Mouse (Mus musculus) forebrain, embryonic 12.5 days (tissue): ENCODE results near the gene Card19. TPM values are rescaled to one million over a fixed set of nuclear protein-coding genes. Genes with fewer than 3 reads are reported as not detected.

Experiments used
- ATAC-seq: fragments of 200-750 bp; cut with Nextera tagmentation; 2 replicates; pipeline ENCODE4 v1.8.0; 2017; ENCODE audit warnings: moderate TSS enrichment; ENCODE audit not compliant: low FRiP score
- H3K27ac ChIP-seq: fragments of 300-500 bp; sonication (generic); 2 replicates; pipeline ENCODE4 v1.5.1; 2016; ENCODE audit warnings: mild to moderate bottlenecking
- H3K27me3 ChIP-seq: fragments of 300-500 bp; sonication (generic); 2 replicates; pipeline ENCODE4 v1.6.1; 2016; ENCODE audit warnings: mild to moderate bottlenecking
- H3K36me3 ChIP-seq: fragments of 300-500 bp; sonication (generic); replicated peaks from 2 replicates; pipeline ENCODE4 v1.6.1; 2016; ENCODE audit warnings: mild to moderate bottlenecking
- H3K4me1 ChIP-seq: fragments of 300-500 bp; sonication (generic); 2 replicates; pipeline ENCODE4 v1.6.1; 2016
- H3K4me2 ChIP-seq: fragments of 300-500 bp; sonication (generic); 2 replicates; pipeline ENCODE4 v1.6.1; 2016; ENCODE audit warnings: mild to moderate bottlenecking, moderate library complexity
- H3K4me3 ChIP-seq: fragments of 300-500 bp; sonication (generic); replicated peaks from 2 replicates; pipeline ENCODE4 v1.5.1; 2016; ENCODE audit warnings: mild to moderate bottlenecking
- H3K9ac ChIP-seq: fragments of 300-500 bp; sonication (generic); 2 replicates; pipeline ENCODE4 v1.6.1; 2016; ENCODE audit warnings: mild to moderate bottlenecking
- H3K9me3 ChIP-seq: fragments of 300-500 bp; sonication (generic); 2 replicates; pipeline ENCODE4 v1.6.1; 2016
- WGBS: fragments of 180-500 bp; shearing (Covaris S2); methylation state at CpG from one replicate; pipeline ENCODE4 v1.1.7; 2016; 5-methylcytosine and 5-hydroxymethylcytosine counted together
- polyA plus RNA-seq: library from polyadenylated mRNA; unstranded; fragments of >200 nt; fragmentation: Nextera tagmentation; extraction: Ambion mirVana; gene quantifications from 2 replicates; pipeline ENCODE4 v1.2.1, GENCODE M21; 2016

The Card19 gene
- polyA plus RNA-seq, 1 experiment from 2014 or later, result 17.2 TPM

DNA sequence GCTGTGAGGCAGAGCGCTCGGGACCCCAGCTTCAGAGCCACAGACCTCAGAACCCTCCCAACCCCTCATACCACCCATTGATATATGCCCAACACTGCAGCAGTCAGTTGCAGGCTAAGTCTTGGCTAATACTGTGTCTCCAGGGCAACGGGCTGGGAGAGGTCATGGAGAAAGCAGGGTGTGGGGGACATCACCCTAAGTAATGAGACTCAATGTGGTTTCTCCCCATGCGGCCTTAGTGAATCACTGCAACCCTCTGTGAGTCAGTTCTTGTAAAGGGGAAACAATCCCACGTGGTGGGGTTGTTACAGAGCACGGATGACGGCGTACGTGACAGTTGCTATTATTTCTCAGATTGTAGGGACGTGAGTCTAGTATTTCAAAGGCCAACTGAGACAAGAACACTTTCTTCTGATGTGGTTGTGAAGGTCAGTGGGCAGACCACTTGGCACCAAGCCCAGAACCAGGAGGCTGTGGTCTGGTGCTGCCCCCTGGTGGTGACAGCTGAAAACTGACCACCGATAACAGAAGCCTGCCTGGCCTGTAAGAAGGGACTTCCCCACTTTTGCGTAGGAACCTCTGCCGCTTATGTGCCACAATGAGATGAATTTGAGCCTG lies 10.3 kb downstream of the Card19 start:
- peak; percentile 68 for ATAC-seq
- no peaks in the 10 kb centered on the region for H3K36me3 ChIP-seq
- 45% methylated on average over 13 of the region's 13 CpGs for WGBS
- peaks cover 8% of the 10 kb centered on the region for H3K4me1 ChIP-seq
- H3K27me3 ChIP-seq, result no peaks in the 10 kb centered on the region; the same call in 1 of the 2 replicates
- no peaks in the 10 kb centered on the region for H3K9me3 ChIP-seq
- no peak overlapping the region for H3K9ac ChIP-seq
- H3K4me2 ChIP-seq, result no peak overlapping the region
- H3K4me3 ChIP-seq, result no peak overlapping the region
- 0 out of 2 replicates have a peak overlapping the region, but pooled peaks have one; percentile 5 for H3K27ac ChIP-seq

DNA sequence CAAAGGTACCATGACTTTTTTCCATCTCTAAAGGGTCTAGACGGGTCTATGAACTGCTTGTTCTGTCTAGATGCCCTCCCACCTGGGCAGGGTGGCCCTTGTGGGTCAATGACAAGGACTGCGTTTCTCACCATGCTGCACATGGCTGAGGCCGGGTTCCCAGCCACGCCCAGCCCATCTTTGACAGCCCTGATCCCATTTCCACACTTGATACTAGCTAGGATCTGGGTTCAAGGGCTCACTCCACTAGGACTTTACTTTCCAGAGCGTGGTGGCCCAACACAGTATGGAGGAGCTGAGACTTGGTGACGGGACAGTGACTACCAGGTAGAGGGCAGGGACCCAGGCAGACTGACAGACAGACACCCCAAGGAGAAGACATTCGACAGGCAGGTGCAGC lies 13.3 kb downstream of the Card19 start:
- Histone ChIP-seq H3K4me1 (peaks cover 8% of the 10 kb centered on the region), H3K9ac (no peak overlapping the region), H3K27ac (no peak overlapping the region), H3K4me3 (no peak overlapping the region), H3K4me2 (no peak overlapping the region), H3K9me3 (no peaks in the 10 kb centered on the region), H3K36me3 (no peaks in the 10 kb centered on the region), H3K27me3 (no peaks in the 10 kb centered on the region; the same call in 1 of the 2 replicates)
- WGBS, result 92% methylated on average over 7 of the region's 7 CpGs
- no peak for ATAC-seq

- no peak overlapping the region for H3K9ac ChIP-seq
- H3K4me2 ChIP-seq, result no peak overlapping the region
- H3K4me3 ChIP-seq, result no peak overlapping the region
- no peak for ATAC-seq
- H3K36me3 ChIP-seq, result no peaks in the 10 kb centered on the region
- H3K27me3 ChIP-seq, result no peaks in the 10 kb centered on the region; the same call in 1 of the 2 replicates
- peaks cover 8% of the 10 kb centered on the region for H3K4me1 ChIP-seq
- H3K9me3 ChIP-seq, result no peaks in the 10 kb centered on the region
- no peak overlapping the region for H3K27ac ChIP-seq
- WGBS, result 92% methylated on average over 13 of the region's 13 CpGs
These were observed 15.1 kb downstream of the Card19 start for GRCm38 (mm10) chr13:49200688-49201087.

- Histone ChIP-seq H3K4me2 (no peak overlapping the region), H3K9ac (no peak overlapping the region), H3K9me3 (no peaks in the 10 kb centered on the region), H3K4me3 (no peak overlapping the region), H3K36me3 (no peaks in the 10 kb centered on the region), H3K27ac (no peak overlapping the region), H3K27me3 (no peaks in the 10 kb centered on the region; the same call in 1 of the 2 replicates), H3K4me1 (peaks cover under 1% of the 10 kb centered on the region; the same call in 1 of the 2 replicates)
- WGBS, result 90% methylated on average over 7 of the region's 7 CpGs
- ATAC-seq, result no peak
These were observed 15.9 kb downstream of the Card19 start for GRCm38 (mm10) chr13:49199891-49200290.

GRCm38 (mm10) chr13:49198734-49199133 lies 17.1 kb downstream of the Card19 start:
- ATAC-seq, result no peak
- Histone ChIP-seq H3K27ac (no peak overlapping the region), H3K27me3 (no peaks in the 10 kb centered on the region; the same call in 1 of the 2 replicates), H3K9me3 (no peaks in the 10 kb centered on the region), H3K36me3 (no peaks in the 10 kb centered on the region), H3K4me2 (no peak overlapping the region), H3K9ac (no peak overlapping the region), H3K4me1 (no peaks in the 10 kb centered on the region), H3K4me3 (no peak overlapping the region)
- WGBS, result 94% methylated on average over 9 of the region's 9 CpGs

- H3K4me2 ChIP-seq, result no peak overlapping the region
- 92% methylated on average over 6 of the region's 6 CpGs for WGBS
- no peak overlapping the region for H3K9ac ChIP-seq
- no peaks in the 10 kb centered on the region for H3K27me3 ChIP-seq
- no peak for ATAC-seq
- H3K27ac ChIP-seq, result no peak overlapping the region
- peaks cover 8% of the 10 kb centered on the region; the same call in 1 of the 2 replicates for H3K4me1 ChIP-seq
- H3K9me3 ChIP-seq, result no peaks in the 10 kb centered on the region
- no peak overlapping the region for H3K4me3 ChIP-seq
- no peaks in the 10 kb centered on the region for H3K36me3 ChIP-seq
These were observed 19.1 kb downstream of the Card19 start for GRCm38 (mm10) chr13:49196766-49197165.

- Histone ChIP-seq H3K9me3 (no peaks in the 10 kb centered on the region), H3K9ac (no peak overlapping the region)
- 82% methylated on average over 5 of the region's 5 CpGs for WGBS
These were observed 19.6 kb downstream of the Card19 start for GRCm38 (mm10) chr13:49196211-49196610.

GRCm38 (mm10) chr13:49195651-49196050 lies 20.2 kb downstream of the Card19 start:
- Histone ChIP-seq H3K4me1 (peaks cover 16% of the 10 kb centered on the region), H3K9me3 (no peaks in the 10 kb centered on the region), H3K4me3 (no peak overlapping the region), H3K4me2 (no peak overlapping the region), H3K36me3 (no peaks in the 10 kb centered on the region), H3K9ac (no peak overlapping the region), H3K27ac (no peak overlapping the region), H3K27me3 (no peaks in the 10 kb centered on the region)
- no peak for ATAC-seq
- WGBS, result 94% methylated on average over 7 of the region's 7 CpGs

More at GRCm38 (mm10) chr13:49196211-49196610, 19.6 kb downstream of the Card19 start:
- no peak for ATAC-seq
- no peaks in the 10 kb centered on the region for H3K36me3 ChIP-seq
- peaks cover 13% of the 10 kb centered on the region for H3K4me1 ChIP-seq
- no peak overlapping the region for H3K4me2 ChIP-seq
- no peaks in the 10 kb centered on the region for H3K27me3 ChIP-seq
- H3K27ac ChIP-seq, result no peak overlapping the region
- no peak overlapping the region for H3K4me3 ChIP-seq

- Histone ChIP-seq H3K4me2 (no peak overlapping the region), H3K9me3 (no peaks in the 10 kb centered on the region), H3K27me3 (peaks cover 4% of the 10 kb centered on the region; the same call in 1 of the 2 replicates), H3K27ac (no peak overlapping the region), H3K9ac (no peak overlapping the region), H3K36me3 (no peaks in the 10 kb centered on the region), H3K4me1 (peaks cover 16% of the 10 kb centered on the region), H3K4me3 (no peak overlapping the region)
- whole genome bisulfite sequencing, result 95% methylated on average over 13 of the region's 13 CpGs
- no peak for ATAC-seq
These were observed 21.0 kb downstream of the Card19 start for GRCm38 (mm10) chr13:49194811-49195210.

DNA sequence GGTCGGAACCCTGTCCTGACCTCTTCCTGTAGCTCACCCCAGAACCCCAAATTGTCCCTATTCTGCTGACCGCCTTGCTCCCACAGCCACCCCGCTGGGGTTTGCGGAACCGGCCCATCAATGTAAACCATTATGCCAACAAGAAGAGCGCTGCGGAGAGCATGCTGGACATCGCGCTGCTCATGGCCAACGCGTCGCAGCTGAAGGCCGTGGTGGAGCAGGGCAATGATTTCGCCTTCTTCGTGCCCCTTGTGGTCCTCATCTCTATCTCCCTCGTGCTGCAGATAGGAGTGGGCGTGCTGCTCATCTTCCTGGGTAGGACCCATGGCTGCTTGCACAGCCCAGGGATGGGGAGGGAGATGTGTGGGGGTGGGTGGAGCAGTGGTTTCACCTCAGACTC lies 22.2 kb downstream of the Card19 start:
- no peak for ATAC-seq
- Histone ChIP-seq H3K4me3 (no peak overlapping the region), H3K36me3 (no peaks in the 10 kb centered on the region)

GRCm38 (mm10) chr13:49192156-49192855 lies 23.5 kb downstream of the Card19 start:
- WGBS, result 77% methylated on average over 16 of the region's 16 CpGs
- peaks cover 25% of the 10 kb centered on the region for H3K27me3 ChIP-seq
- no peaks in the 10 kb centered on the region for H3K9me3 ChIP-seq
- H3K4me3 ChIP-seq, result no peak overlapping the region
- ATAC-seq, result no peak
- no peak overlapping the region for H3K4me2 ChIP-seq
- H3K4me1 ChIP-seq, result peaks cover 33% of the 10 kb centered on the region
- H3K9ac ChIP-seq, result no peak overlapping the region
- H3K27ac ChIP-seq, result no peak overlapping the region
- H3K36me3 ChIP-seq, result no peaks in the 10 kb centered on the region

More for the DNA sequence above, 22.2 kb downstream of the Card19 start:
- H3K4me2 ChIP-seq, result no peak overlapping the region
- no peaks in the 10 kb centered on the region for H3K9me3 ChIP-seq
- 95% methylated on average over 17 of the region's 17 CpGs for WGBS
- no peak overlapping the region for H3K9ac ChIP-seq
- H3K4me1 ChIP-seq, result peaks cover 20% of the 10 kb centered on the region
- peaks cover 16% of the 10 kb centered on the region for H3K27me3 ChIP-seq
- no peak overlapping the region for H3K27ac ChIP-seq

DNA sequence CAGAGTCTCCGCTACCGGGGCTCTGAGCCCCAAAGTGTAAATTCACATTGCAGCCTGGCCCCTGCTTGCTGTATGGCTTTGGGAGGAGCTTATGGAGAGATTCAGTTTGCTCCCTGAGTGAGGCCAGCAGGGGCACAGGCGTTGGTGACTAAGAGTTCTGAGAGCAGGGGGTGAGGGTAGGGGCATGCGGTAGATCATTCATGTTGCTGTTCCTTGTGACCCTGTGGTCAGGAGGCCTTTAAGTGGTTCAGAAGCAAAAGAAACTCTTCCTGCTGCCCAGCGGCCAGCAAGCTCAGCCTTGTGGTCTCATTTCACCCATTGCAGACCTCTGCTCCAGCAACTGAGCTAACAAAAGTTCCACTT lies 24.2 kb downstream of the Card19 start:
- no peak for ATAC-seq
- H3K9ac ChIP-seq, result no peak overlapping the region
- no peak overlapping the region for H3K27ac ChIP-seq

More for the DNA sequence above, 24.2 kb downstream of the Card19 start:
- no peak overlapping the region for H3K4me2 ChIP-seq
- H3K27me3 ChIP-seq, result peaks cover 26% of the 10 kb centered on the region
- 61% methylated on average over 5 of the region's 5 CpGs for WGBS
- no peak overlapping the region for H3K4me3 ChIP-seq
- H3K9me3 ChIP-seq, result no peaks in the 10 kb centered on the region
- H3K4me1 ChIP-seq, result peaks cover 38% of the 10 kb centered on the region
- H3K36me3 ChIP-seq, result no peaks in the 10 kb centered on the region
